ENCODE assay signal across 31 mouse cellular contexts in the genomic region with DNA sequence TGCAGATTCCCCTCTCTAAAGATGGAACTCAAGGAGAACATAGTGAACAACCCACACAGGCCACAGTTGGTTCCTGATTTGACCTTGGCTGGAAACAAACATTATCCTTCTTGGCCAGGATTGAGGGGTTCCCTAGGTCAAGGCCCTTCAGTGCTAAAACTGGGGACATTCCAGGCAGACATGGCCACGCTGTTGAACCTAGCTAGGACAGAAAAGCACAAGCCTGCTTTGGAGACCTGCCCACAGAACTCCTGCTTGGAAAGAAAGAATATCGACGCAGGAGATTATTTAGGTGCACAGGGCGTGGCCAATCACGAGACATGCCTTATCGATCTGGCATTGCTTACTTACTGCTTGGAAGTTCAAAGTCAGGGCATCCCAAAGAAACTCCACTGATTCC.
"Had no signal": no experiment of that assay in that cellular context is flagged by ENCODE, and none has a peak within 500 bp of the region (broad histone marks: within the 10 kb centered on the region; RNA-seq: fewer than 3 reads in every experiment).

No protein-coding gene starts in this region.

- DNase-seq: left cerebral cortex, postnatal 4 days; liver; liver, embryonic 13.5 days; lung, adult 18-20 months; lung, adult 2 months; lung, embryonic 14.5 days; lung, postnatal 10 days; lung, postnatal 14 days; lung, postnatal 36 days; lung, postnatal 4 days; midbrain, embryonic 14.5 days had no signal

- H3K4me2 ChIP-seq: limb, embryonic 12.5 days; limb, embryonic 13.5 days; limb, embryonic 15.5 days; liver, embryonic 11.5 days; liver, embryonic 12.5 days; liver, embryonic 13.5 days; liver, embryonic 15.5 days; lung, embryonic 14.5 days; lung, embryonic 15.5 days; midbrain, embryonic 11.5 days; midbrain, embryonic 12.5 days; midbrain, embryonic 13.5 days; midbrain, embryonic 15.5 days had no signal

- H3K27me3 ChIP-seq: limb, embryonic 12.5 days; limb, embryonic 13.5 days; limb, embryonic 15.5 days; liver, embryonic 12.5 days; liver, embryonic 13.5 days; liver, embryonic 15.5 days; lung, embryonic 15.5 days; midbrain, embryonic 12.5 days; midbrain, embryonic 13.5 days; midbrain, embryonic 15.5 days had no signal

- H3K36me3 ChIP-seq: limb, embryonic 10.5 days; limb, embryonic 12.5 days; limb, embryonic 13.5 days; limb, embryonic 15.5 days; liver, embryonic 12.5 days; liver, embryonic 13.5 days; liver, embryonic 15.5 days; lung, embryonic 15.5 days; midbrain, embryonic 10.5 days; midbrain, embryonic 12.5 days; midbrain, embryonic 13.5 days; midbrain, embryonic 15.5 days had no signal

- H3K9me3 ChIP-seq: limb, embryonic 10.5 days; liver, embryonic 12.5 days; liver, embryonic 13.5 days; liver, embryonic 15.5 days; lung, embryonic 15.5 days; midbrain, embryonic 15.5 days had no signal

- ATAC-seq: liver, embryonic 12.5 days; lung, postnatal 0 days; midbrain, embryonic 13.5 days; midbrain, embryonic 15.5 days; midbrain, embryonic 16.5 days had no signal

- H3K4me3 ChIP-seq: left cerebral cortex, adult 2 months; limb, embryonic 10.5 days; limb, embryonic 12.5 days; limb, embryonic 13.5 days; limb, embryonic 15.5 days; liver, embryonic 12.5 days; liver, embryonic 13.5 days; liver, embryonic 15.5 days; lung, embryonic 15.5 days; megakaryocyte, embryonic 14.5 days; midbrain, embryonic 10.5 days; midbrain, embryonic 12.5 days; midbrain, embryonic 13.5 days; midbrain, embryonic 15.5 days; myocyte had no signal

- H3K9ac ChIP-seq: limb, embryonic 12.5 days; limb, embryonic 13.5 days; limb, embryonic 15.5 days; liver, embryonic 12.5 days; liver, embryonic 13.5 days; liver, embryonic 14.5 days; liver, embryonic 15.5 days; lung, embryonic 14.5 days; lung, embryonic 15.5 days; midbrain, embryonic 12.5 days; midbrain, embryonic 13.5 days; midbrain, embryonic 15.5 days had no signal

- H3K4me1 ChIP-seq: liver, embryonic 12.5 days; liver, embryonic 13.5 days; liver, embryonic 15.5 days; megakaryocyte, embryonic 14.5 days; midbrain, embryonic 10.5 days had no signal

- H3K27ac ChIP-seq: left cerebral cortex, adult 2 months; limb, embryonic 10.5 days; limb, embryonic 12.5 days; limb, embryonic 13.5 days; limb, embryonic 15.5 days; liver, embryonic 12.5 days; liver, embryonic 13.5 days; liver, embryonic 14.5 days; liver, embryonic 15.5 days; lung, embryonic 15.5 days; macrophage; midbrain, embryonic 10.5 days; midbrain, embryonic 12.5 days; midbrain, embryonic 13.5 days; midbrain, embryonic 15.5 days had no signal
